Mouse (Mus musculus) heart, adult 18-20 months (tissue): Measurements from ENCODE around the gene Spon1. TPM values are rescaled to one million over a fixed set of nuclear protein-coding genes. Genes with fewer than 3 reads are reported as not detected.

ENCODE experiments used
- DNase-seq, 2 experiments: peaks; one replicate each; pipeline ENCODE4 v3.0.0; 2021 to 2022; ENCODE audit warnings: mixed read lengths in 1 of 2
- long read RNA-seq, 2 experiments: library from polyadenylated mRNA; stranded (forward); transcript quantifications; one replicate each; pipeline ENCODE4 v2.0.0; 2021
- total RNA-seq, 2 experiments: library from RNA; stranded (reverse); gene quantifications; 2 replicates each; pipeline ENCODE4 v1.2.3; 2021

Spon1 gene
- total RNA-seq = 10 to 100 TPM; 10.1 to 10.2 TPM
- long read RNA-seq, experiment 1, full-length matches to known transcripts = 11 of 18 reads
- long read RNA-seq, experiment 1, partial matches to known transcripts = 5 of 18 reads
- long read RNA-seq, experiment 1, other reads (novel, unspliced or antisense) = 2 of 18 reads
- long read RNA-seq, experiment 2, full-length matches to known transcripts = 1 of 3 reads
- long read RNA-seq, experiment 2, partial matches to known transcripts = 1 of 3 reads
- long read RNA-seq, experiment 2, other reads (novel, unspliced or antisense) = 1 of 3 reads

DNA sequence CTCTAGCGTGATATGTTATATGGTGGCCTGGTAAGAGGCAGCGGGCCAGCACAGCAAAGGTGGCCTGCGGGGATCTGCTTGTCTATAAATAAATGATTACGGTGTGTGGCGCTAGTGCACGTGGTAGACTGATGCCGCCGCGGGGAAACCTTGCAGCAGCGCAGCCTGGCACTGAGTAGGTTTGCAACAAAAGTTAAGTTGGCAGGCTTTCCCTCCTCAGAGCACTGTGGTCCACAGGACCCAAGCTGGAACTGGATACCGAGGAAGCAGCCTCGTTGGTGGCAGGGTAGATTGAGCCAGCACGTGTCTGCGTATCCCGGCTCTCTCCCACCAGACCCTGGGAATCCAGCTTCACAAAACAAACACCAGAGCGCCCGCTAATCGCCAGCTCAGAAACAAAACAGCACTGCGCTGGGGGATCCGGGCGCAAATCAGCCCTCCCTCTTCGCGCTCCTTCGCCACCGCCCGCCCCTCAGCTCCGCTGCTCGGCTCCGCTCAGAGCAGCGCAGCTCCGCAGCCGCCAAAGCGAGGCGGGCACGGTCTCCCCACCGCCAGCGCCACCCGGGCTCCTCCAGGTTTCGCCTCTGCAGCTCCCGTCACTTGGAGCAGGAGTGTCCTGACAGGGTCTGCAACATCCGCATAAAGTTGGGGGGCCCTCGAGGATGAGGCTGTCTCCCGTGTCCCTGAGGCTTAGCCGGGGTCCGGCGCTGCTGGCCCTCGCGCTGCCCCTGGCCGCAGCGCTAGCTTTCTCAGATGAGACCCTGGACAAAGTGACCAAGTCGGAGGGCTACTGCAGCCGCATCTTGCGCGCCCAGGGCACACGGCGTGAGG lies at the start of gene Spon1:
Gene Spon1, plus strand, starts transcription at position 332 of the 831 bp plus-strand sequence.
- peak; percentile 47 to 67 for DNase-seq

DNA sequence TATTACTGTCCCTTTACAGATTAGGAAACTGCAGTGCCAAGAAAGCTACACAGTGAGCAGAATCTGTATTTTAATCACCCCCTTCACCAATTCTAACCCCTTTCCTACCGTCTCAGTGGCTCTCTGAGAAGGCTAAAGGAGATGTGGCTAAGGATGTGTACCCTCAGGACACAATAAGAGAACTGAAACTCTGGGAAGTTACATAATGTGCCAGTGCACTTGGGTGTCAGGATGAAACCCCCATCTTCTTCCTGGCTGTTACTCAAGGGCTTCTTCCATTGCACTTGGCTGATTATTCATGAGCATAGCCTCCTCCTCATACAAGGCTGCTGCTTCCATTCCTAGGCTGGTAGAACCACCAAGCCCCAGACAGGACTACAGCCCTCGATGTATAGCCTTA lies 43.8 kb upstream of the Spon1 start:
- no peak for DNase-seq

DNA sequence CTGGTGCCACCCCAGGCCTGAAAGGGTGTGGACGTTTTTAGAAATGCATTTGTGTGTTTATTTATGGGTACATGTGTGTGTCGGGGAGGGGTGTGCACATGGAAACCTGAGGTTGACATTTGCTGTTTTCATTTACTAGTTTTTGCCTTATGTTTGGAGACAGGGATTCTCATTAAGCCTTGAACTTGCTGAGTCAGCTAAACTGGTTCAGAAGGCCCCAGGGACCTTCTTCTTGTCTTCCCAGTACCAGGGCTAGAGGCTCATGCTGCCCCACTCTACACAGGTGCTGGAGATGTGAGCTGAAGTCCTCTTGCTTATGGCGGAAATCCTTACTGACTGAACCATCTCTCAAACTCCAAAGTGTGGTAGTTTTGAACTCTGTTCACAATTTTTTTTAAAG lies 41.9 kb upstream of the Spon1 start:
- DNase-seq = no peak

DNA sequence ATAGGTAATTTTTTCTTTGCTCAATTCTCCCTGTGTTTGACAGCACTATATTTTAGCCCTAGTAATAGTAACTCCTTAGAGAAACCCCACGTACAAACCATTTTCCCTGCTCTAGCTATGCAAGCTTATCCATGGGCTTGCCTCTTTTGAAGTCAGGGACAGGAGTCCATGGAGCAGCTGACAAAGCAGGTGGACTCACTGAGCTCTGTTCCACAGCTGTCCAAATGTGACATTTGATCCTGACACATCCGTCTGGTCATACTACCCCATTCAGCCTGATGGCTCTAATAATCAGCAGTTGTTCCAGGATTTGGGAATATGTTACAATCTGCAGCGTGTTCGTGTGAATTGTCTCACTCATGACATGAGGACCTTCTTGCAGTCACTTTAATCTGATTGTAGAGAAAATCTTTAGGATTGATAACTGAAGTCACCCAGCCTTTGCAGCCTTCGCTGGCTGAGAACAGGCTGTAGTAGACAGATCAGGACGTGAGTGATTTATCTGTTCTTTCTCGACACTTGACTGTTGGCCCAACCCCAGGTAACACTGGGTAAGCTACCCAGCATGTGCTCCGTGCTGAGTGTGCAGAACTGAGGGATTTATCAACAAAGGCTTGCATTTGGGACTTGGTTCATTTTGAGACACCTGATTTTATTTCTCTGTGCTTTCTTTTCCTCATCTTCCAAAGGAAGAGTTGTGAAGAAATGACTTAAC lies 37.6 kb upstream of the Spon1 start:
- DNase-seq = peak; percentile 14 to 17

DNA sequence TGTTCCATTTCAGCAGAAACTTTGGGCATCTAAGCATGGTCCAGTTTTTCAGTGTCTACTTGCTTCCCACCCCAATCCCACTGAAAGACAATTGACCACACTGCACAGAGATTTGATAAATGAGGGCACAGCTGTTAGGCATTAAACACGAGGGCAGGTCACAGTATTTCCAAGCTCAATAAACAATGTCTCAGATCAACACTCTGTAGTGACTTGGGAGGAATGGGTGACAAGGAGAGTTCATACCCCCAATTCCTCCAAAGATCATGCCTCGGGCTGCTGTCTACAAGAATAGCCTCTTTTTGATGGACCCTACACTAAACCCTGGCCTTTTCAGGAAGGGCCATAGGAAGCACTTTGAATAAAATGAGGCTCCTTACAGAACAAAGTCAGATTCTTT lies 36.9 kb upstream of the Spon1 start:
- DNase-seq = no peak

DNA sequence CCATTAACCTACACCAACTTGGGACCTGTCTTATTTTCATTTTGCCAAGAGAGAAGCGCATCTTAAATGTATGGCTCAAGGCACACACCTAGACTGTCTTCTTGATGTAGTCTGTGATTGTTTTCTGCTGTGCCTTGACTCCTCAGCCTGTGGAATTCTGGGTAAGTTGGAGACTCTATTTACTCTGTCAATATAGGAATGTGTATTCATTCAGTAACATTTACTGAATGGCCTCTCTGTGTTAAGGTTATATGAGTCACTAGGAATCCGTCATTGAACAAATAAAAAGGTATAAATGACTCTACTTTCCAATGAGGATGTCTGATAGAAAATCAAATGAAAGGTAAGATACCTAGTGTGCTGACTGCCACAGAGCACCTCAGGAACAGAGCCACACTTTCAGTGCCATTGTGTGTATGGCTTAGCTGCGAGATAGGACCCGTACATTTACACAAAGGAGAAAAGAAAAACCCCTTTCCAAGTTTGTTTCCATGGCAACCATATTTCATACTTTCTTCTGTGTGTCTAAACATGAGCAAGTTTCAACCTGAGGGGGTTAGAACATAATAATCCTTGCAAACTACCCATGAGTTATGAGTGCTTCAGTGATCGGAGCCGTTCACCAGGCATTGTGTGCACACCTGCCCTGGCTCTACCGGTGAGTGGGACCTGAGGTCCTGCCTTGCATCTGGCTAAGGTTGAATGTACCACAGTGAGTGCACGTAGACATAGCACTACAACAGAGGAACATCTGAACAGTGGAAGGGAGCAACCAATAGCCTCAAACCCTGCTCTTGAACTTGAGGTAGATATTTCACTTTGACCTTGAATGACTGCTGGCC lies 35.2 kb upstream of the Spon1 start:
- DNase-seq = no peak

DNA sequence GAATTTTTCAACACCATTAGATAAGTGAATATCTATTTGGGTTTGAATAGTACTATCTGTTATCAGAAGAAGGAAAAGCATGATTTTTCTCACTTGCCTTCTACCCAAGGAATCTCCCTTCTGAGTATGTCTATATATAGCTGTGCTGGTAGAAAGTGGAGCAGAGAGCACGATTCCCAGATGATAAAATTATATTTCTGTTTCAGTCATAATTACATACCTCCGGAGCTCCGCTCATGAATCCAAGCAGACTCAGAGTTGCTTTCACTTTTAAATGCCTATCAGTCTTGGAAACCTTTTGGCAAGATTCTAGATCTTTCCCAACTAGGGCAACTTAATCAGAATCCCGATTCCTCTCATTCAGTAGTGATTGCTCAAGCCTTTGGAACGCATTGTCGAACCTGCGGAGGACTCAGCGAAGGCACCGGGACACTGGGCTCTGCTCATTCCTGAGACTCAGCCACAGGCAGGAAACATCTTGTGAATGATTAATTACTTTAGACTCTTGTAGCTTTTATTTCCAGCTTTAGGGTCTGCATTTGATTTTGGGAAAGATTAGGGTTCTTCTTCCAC lies 27.9 kb upstream of the Spon1 start:
- peak; percentile 15 to 28 for DNase-seq

DNA sequence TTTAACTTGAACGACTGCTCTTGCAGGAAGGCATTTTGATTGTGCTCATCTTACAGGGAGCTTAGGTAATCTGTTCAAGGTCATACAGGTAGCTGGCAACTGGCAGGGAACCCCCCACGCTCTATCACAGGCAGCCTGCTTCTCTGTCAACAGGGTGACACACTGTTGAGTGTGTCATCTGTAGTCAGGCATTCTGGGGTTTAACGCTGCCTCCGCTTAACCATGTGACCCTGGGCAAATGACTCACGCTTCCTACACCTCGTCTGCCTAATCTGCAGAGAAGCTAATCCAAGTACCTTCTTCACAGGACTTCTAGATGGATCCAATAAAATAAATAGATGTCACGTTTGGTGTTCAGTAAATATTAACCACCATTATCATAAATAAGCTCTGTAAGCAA lies 26.6 kb upstream of the Spon1 start:
- no peak for DNase-seq

DNA sequence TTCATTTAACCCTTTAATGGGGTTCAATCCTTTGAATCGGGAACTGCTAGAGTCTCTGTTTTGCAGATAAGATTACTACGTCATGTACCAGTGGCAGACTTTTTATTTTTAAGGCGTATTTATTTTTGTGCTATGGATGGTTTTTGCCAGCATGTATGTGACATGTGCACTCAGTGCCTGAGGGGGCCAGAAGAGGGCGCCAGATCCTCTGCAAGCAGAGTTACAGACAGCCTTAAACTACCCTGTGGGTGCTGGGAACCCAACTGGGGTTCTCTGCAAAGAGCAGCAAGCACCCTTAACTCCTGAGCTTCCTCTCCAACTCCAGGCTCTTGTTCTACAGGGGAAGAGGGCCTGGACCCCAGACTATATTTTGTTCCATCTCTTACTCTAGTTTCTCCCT lies 23.2 kb upstream of the Spon1 start:
- no peak for DNase-seq

DNA sequence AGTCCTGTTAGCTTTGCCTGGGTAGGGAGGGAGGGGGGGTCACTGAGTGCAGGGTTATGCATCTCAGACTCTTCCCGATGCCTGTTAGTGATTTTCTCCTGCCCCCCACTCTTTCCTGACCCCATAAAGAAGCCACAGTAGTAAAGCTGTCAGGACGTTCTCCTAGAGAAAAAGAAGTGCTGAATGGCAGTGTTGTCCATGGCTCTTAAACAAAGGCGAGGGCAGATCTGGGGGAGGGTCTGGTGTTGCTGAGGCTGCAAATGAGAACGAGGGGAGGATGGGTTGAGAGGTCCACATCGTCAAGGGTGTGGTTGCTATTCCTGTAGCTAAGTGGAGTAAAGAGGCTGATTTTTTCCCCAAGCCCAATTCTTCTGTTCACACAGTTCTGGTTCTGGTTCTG lies 21.8 kb upstream of the Spon1 start:
- DNase-seq = no peak

DNA sequence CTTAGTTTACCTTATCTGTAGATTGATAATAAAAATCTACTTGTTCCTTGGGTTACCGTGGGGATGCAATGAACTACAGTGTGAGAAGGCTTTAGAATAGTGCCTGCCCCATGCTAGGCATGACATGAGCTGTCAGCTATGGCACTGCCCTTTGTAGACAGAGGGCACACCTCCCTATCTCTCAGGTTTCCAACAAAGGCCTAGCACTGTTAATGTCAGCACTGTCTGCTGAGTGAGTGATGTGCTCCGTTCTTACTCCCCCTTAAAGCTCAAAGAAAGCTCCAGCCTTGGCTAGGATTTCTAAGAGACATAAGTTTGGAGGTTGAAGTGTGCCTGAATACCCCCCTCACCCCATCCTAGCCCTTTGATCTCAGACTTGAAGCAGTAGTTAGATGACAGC lies 9.2 kb upstream of the Spon1 start:
- DNase-seq = no peak

DNA sequence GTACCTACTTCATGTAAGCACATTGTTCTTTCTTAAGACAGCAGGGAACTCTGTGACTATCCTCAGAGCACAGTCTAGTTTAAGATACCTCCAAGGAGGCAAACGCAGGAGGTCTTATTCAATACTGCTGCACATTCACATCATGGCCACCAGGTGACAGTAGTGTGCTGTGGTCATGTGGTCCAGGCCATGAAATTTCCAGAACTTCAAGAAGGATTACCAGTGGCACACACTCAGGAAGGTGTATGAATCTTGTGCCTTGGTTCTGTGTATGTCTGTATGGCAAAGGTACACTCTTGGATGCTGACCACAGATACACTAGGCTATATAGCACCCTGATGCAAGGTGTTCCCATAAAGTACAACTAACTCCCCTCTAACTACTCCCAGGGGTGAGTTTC lies 6.6 kb upstream of the Spon1 start:
- peak; percentile 49 to 68 for DNase-seq

DNA sequence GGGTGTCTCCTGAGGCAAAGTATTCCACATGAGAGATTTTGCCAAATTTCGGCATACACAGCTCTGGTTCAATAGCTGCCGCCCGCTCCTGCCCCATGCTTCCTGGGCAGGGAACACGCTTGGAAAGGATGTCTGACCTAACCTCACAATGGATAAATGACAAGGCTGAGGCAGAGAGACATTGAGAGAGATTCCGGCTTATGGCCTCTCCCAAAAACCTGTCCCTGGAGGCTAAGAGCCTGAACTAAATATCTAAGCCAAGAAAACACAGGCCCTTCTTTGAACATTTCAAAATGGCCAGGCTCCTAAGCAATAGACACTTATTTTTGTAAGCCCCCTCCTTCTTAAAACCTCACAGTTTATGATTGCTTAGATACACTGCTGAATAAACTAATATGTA lies 665 bp upstream of the Spon1 start:
- peak; percentile 9 to 16 for DNase-seq

DNA sequence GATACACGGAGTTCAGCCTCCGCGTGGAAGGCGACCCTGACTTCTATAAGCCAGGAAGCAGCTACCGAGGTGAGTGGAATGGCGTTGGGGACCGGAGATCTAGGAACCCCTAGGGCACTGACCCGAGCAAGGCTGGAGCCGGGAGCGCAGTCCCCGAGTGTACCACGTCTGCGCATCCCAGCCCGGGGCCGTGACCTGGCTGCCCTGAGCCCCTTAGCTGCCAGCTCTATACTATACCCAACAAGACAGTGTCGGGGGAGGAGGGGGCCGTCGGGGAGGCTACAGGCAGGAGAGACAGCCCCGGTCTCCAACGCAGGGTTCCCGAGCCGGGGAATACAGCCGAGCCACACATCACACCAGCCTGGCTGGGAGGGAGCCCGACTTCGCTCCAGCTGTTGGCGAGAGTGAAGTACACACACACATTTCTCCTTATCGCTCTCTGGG lies 722 bp downstream of the Spon1 start:
- peak; percentile 10 to 46 for DNase-seq

DNA sequence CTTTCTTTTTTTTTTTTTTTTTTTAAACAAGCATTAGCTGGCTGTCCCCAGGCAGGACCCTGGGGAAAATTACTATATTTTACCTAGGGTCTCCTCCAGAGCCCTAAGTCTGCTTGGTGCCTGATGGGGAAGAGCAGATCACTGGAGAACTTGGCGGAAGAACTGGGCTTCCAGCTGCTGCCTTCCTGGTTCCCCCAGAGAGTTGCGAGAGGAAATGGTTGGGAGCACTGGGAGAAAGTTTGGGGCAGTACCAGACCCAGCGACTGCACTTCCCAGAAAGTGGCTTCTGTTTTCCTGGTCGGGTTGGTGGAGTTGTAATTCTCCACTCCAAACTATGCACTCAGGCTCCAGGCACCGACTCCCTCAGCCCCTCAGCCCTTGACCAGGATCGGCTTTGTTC lies 1.7 kb downstream of the Spon1 start:
- peak; percentile 51 for DNase-seq

DNA sequence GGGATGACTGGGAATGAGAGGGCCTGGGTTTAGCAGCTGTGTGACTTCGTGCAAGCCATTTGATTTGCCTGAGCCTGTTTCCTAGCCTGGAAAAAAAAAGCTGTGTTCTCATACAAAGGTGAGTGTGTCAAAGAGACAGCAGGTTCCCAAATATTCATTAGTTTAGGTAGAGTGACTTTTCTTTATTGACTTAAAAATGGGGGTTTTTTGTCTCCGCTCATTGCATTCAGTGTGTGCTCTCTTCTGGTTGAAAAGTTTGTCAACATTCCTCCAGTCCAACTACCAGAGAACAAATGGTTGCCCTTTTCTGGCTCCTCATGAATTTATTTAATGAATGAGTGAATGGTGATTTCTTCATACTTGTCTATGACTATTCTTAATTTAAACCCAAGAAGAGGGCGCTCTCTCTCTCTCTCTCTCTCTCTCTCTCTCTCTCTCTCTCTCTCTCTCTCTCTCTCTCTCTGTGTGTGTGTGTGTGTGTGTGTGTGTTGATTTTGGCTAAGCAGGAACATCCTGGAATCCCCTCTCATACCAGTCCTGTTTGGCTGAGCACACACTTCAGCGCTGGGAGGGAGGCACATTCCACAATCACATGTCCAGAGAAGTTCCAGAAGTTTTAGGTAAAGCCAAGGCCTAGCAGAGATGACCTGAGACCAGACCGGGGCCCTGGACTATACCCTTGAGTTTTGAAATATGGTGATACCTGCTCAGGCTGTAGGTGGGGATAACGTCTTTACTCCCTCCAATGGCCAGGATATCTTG lies 2.6 kb downstream of the Spon1 start:
- DNase-seq = peak in 1 of 2 experiments; percentile 18

DNA sequence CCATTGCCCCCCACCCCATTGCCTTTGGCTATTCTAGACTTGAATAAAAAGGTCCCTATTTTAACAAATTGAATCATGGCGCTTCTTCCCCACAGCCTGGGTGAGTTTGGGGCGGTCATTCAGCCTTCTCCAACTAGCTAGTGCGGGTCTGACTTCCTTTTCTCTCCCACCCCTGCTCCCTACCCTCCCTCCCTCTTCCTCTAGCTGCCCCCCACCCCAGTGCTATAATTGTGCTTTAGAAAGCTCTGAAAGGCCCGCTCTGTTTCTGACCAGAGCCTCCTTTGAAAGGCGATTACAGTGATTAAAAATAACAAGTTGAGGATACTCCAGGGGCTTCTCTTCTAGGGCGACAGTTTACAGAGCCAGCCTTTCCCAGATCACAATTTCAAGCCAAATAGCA lies 3.5 kb downstream of the Spon1 start:
- no peak for DNase-seq

DNA sequence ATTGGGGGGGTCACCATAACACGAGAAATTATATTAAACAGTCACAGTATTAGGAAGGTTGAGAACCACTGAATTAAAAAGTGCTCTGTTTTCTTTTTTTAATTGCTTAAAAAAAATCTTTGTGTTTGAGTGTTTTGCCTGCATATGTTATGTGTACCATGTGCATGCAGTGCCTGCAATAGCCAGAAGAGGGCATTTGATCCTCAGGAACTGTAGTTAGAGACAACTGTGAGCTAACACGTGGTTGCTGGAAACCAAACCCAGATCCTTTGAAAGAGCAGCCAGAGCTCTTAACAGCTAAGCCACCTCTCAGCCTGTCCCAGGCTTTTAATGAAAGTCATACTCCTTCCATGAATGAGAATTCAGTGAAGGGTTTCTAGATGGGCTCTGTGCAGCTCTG lies 6.3 kb downstream of the Spon1 start:
- DNase-seq = no peak

DNA sequence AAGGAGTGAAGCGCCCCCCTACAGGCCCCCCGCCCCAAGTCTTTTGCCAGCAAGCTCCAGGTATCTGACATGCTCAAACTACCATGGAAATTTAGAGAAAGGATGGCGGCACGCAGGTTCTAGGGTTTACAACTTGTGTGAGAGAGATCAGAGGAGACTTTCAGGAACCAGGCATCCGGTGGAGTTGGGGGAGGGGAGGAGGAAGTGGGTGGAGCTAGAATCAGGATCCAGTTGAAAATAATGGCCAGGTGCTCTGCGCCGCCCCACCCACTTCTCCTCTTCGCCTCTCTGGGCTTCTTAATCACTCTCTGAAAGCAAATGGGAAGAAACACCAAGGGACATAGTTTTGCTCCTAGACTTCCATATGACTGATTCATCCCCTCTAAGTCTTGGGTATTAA lies 7.6 kb downstream of the Spon1 start:
- DNase-seq = no peak

DNA sequence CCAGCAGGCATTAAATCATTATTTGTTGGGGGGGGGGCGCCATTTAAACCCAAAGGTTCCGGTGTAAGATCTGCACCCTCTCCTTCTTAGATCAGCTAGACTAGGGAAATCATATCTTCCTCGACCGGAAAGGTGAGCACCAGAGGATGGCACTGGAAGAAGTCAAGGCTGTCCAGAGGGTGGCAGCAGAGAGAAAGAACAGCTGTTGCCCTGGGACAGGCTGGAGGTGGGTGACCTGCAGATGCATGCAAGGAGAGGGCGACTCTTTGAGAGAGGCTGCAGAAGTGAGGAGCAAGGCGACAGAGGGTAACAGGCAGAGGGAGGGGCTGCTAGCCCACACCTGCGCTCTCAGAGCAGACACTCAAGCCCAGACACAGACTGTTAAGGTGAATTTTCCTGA lies 8.2 kb downstream of the Spon1 start:
- peak; percentile 56 to 80 for DNase-seq

DNA sequence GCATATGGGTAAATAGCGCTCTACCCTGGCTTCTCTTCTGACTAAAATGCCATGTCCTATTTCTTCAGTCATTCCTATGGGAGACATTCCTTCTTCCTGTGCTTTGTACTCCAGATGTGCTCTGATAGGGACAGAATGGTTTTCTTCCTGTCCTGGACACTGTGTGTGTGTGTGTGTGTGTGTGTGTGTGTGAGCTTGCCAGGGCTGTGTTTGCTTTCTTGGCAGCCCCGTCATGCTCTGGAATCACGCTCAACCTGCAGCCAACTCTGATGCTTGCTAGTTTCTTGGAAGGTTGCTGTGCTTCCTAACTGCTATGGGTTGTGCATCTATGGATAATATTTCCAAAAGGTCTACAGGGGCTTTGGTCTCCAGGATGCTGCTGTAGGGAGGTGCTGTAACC lies 9.1 kb downstream of the Spon1 start:
- DNase-seq = peak; percentile 38 to 40
